Mouse (Mus musculus) midbrain, embryonic 12.5 days (tissue): ENCODE results near the gene Vps35l. TPM values are rescaled to one million over a fixed set of nuclear protein-coding genes. Genes with fewer than 3 reads are reported as not detected.

ENCODE experiments used
- ATAC-seq: fragments of 200-750 bp; cut with Nextera tagmentation; 2 replicates; pipeline ENCODE4 v1.8.0; 2017; ENCODE audit warnings: low read depth, moderate TSS enrichment, moderate library complexity; ENCODE audit not compliant: low FRiP score
- H3K27ac ChIP-seq: fragments of 300-500 bp; sonication (generic); replicated peaks from 2 replicates; pipeline ENCODE4 v1.5.1; 2016; ENCODE audit warnings: mild to moderate bottlenecking
- H3K27me3 ChIP-seq: fragments of 300-500 bp; sonication (generic); 2 replicates; pipeline ENCODE4 v1.6.1; 2016; ENCODE audit warnings: mild to moderate bottlenecking
- H3K36me3 ChIP-seq: fragments of 300-500 bp; sonication (generic); 2 replicates; pipeline ENCODE4 v1.6.1; 2016
- H3K4me1 ChIP-seq: fragments of 300-500 bp; sonication (generic); 2 replicates; pipeline ENCODE4 v1.6.1; 2016
- H3K4me2 ChIP-seq: fragments of 300-500 bp; sonication (generic); replicated peaks from 2 replicates; pipeline ENCODE4 v1.6.1; 2016; ENCODE audit warnings: mild to moderate bottlenecking, moderate library complexity
- H3K4me3 ChIP-seq: fragments of 300-500 bp; sonication (generic); 2 replicates; pipeline ENCODE4 v1.5.1; 2016; ENCODE audit warnings: mild to moderate bottlenecking
- H3K9ac ChIP-seq: fragments of 300-500 bp; sonication (generic); replicated peaks from 2 replicates; pipeline ENCODE4 v1.6.1; 2016; ENCODE audit warnings: mild to moderate bottlenecking, moderate library complexity
- H3K9me3 ChIP-seq: fragments of 300-500 bp; sonication (generic); 2 replicates; pipeline ENCODE4 v1.6.1; 2016; ENCODE audit warnings: mild to moderate bottlenecking
- WGBS: fragments of 180-500 bp; shearing (Covaris S2); methylation state at CpG from one replicate; pipeline ENCODE4 v1.1.7; 2016; 5-methylcytosine and 5-hydroxymethylcytosine counted together
- polyA plus RNA-seq: library from polyadenylated mRNA; unstranded; fragments of >200 nt; fragmentation: Nextera tagmentation; extraction: Ambion mirVana; gene quantifications from 2 replicates; pipeline ENCODE4 v1.2.1, GENCODE M21; 2016

Vps35l gene
- polyA plus RNA-seq, 1 experiment from 2014 or later, result 95.3 TPM

- Histone ChIP-seq H3K4me3 (no peak overlapping the region), H3K4me2 (no peak overlapping the region), H3K4me1 (peaks cover 12% of the 10 kb centered on the region), H3K36me3 (peaks cover 53% of the 10 kb centered on the region), H3K9ac (no peak overlapping the region), H3K9me3 (no peaks in the 10 kb centered on the region), H3K27me3 (no peaks in the 10 kb centered on the region), H3K27ac (peak overlapping the region; percentile 60)
- 59% methylated on average over 16 of the region's 16 CpGs for WGBS
- ATAC-seq, result 0 out of 2 replicates have a peak, but pooled peaks have one; percentile 30
Observed at GRCm38 (mm10) chr7:118806631-118807411, 66.8 kb downstream of the Vps35l start.

GRCm38 (mm10) chr7:118807899-118808298 is 67.9 kb downstream of the Vps35l start:
- no peak overlapping the region for H3K9ac ChIP-seq
- no peaks in the 10 kb centered on the region for H3K9me3 ChIP-seq
- peaks cover 12% of the 10 kb centered on the region for H3K4me1 ChIP-seq
- no peak overlapping the region for H3K4me2 ChIP-seq
- H3K4me3 ChIP-seq, result no peak overlapping the region
- ATAC-seq, result no peak
- no peaks in the 10 kb centered on the region for H3K27me3 ChIP-seq
- 93% methylated on average over 8 of the region's 8 CpGs for WGBS
- H3K27ac ChIP-seq, result no peak overlapping the region
- peaks cover 43% of the 10 kb centered on the region for H3K36me3 ChIP-seq

- peaks cover 51% of the 10 kb centered on the region for H3K36me3 ChIP-seq
- no peaks in the 10 kb centered on the region for H3K27me3 ChIP-seq
- ATAC-seq, result no peak
- H3K4me1 ChIP-seq, result peaks cover 6% of the 10 kb centered on the region
- H3K4me2 ChIP-seq, result no peak overlapping the region
- no peaks in the 10 kb centered on the region for H3K9me3 ChIP-seq
- no peak overlapping the region for H3K27ac ChIP-seq
- no peak overlapping the region for H3K4me3 ChIP-seq
- H3K9ac ChIP-seq, result no peak overlapping the region
- 88% methylated on average over 12 of the region's 12 CpGs for WGBS
Observed at GRCm38 (mm10) chr7:118811407-118812106, 71.5 kb downstream of the Vps35l start.

- no peaks in the 10 kb centered on the region for H3K4me1 ChIP-seq
- H3K4me3 ChIP-seq, result no peak overlapping the region
- ATAC-seq, result no peak
- no peak overlapping the region for H3K27ac ChIP-seq
- peaks cover 65% of the 10 kb centered on the region for H3K36me3 ChIP-seq
- no peak overlapping the region for H3K4me2 ChIP-seq
- H3K9me3 ChIP-seq, result no peaks in the 10 kb centered on the region
- H3K27me3 ChIP-seq, result no peaks in the 10 kb centered on the region
- no peak overlapping the region for H3K9ac ChIP-seq
- WGBS, result 93% methylated on average over 4 of the region's 4 CpGs
Observed at GRCm38 (mm10) chr7:118813592-118813991, 73.6 kb downstream of the Vps35l start.

- Histone ChIP-seq H3K27ac (no peak overlapping the region), H3K4me2 (no peak overlapping the region), H3K4me3 (no peak overlapping the region), H3K9me3 (no peaks in the 10 kb centered on the region), H3K4me1 (no peaks in the 10 kb centered on the region), H3K9ac (no peak overlapping the region), H3K36me3 (peaks cover 57% of the 10 kb centered on the region), H3K27me3 (no peaks in the 10 kb centered on the region)
- ATAC-seq, result no peak
- WGBS, result 95% methylated on average over 3 of the region's 3 CpGs
Observed at GRCm38 (mm10) chr7:118816275-118816674, 76.2 kb downstream of the Vps35l start.

- 90% methylated on average over 7 of the region's 7 CpGs for WGBS
- H3K9me3 ChIP-seq, result no peaks in the 10 kb centered on the region
- ATAC-seq, result no peak
- H3K4me2 ChIP-seq, result no peak overlapping the region
- H3K27ac ChIP-seq, result no peak overlapping the region
- no peaks in the 10 kb centered on the region for H3K27me3 ChIP-seq
- H3K4me3 ChIP-seq, result no peak overlapping the region
- H3K36me3 ChIP-seq, result peaks cover 57% of the 10 kb centered on the region
- H3K4me1 ChIP-seq, result no peaks in the 10 kb centered on the region
- no peak overlapping the region for H3K9ac ChIP-seq
Observed at GRCm38 (mm10) chr7:118817741-118818140, 77.7 kb downstream of the Vps35l start.

GRCm38 (mm10) chr7:118819666-118820065 is 79.6 kb downstream of the Vps35l start:
- ATAC-seq, result no peak
- Histone ChIP-seq H3K27me3 (no peaks in the 10 kb centered on the region), H3K27ac (no peak overlapping the region), H3K9me3 (no peaks in the 10 kb centered on the region), H3K4me3 (no peak overlapping the region), H3K4me2 (no peak overlapping the region), H3K36me3 (peaks cover 40% of the 10 kb centered on the region), H3K9ac (no peak overlapping the region), H3K4me1 (peaks cover 5% of the 10 kb centered on the region; the same call in 1 of the 2 replicates)
- 88% methylated on average over 1 of the region's 1 CpGs for WGBS

GRCm38 (mm10) chr7:118821356-118821755 is 81.3 kb downstream of the Vps35l start:
- no peak overlapping the region for H3K9ac ChIP-seq
- H3K36me3 ChIP-seq, result peaks cover 35% of the 10 kb centered on the region
- peaks cover 6% of the 10 kb centered on the region; the same call in 1 of the 2 replicates for H3K4me1 ChIP-seq
- H3K4me3 ChIP-seq, result no peak overlapping the region
- H3K4me2 ChIP-seq, result no peak overlapping the region
- no peaks in the 10 kb centered on the region for H3K9me3 ChIP-seq
- no peak for ATAC-seq
- 72% methylated on average over 7 of the region's 7 CpGs for WGBS
- no peak overlapping the region for H3K27ac ChIP-seq
- H3K27me3 ChIP-seq, result no peaks in the 10 kb centered on the region

- no peak for ATAC-seq
- Histone ChIP-seq H3K36me3 (peaks cover 37% of the 10 kb centered on the region), H3K27me3 (no peaks in the 10 kb centered on the region), H3K9me3 (no peaks in the 10 kb centered on the region), H3K9ac (no peak overlapping the region), H3K4me2 (no peak overlapping the region), H3K4me3 (no peak overlapping the region), H3K4me1 (peaks cover 6% of the 10 kb centered on the region; the same call in 1 of the 2 replicates), H3K27ac (no peak overlapping the region)
- WGBS, result 92% methylated on average over 12 of the region's 12 CpGs
Observed at GRCm38 (mm10) chr7:118821887-118822556, 82.0 kb downstream of the Vps35l start.

GRCm38 (mm10) chr7:118824451-118824850 is 84.4 kb downstream of the Vps35l start:
- WGBS, result 48% methylated on average over 7 of the region's 7 CpGs
- Histone ChIP-seq H3K27ac (0 out of 2 replicates have a peak overlapping the region, but pooled peaks have one; percentile 20), H3K4me3 (no peak overlapping the region), H3K9ac (no peak overlapping the region), H3K4me1 (peaks cover 19% of the 10 kb centered on the region), H3K27me3 (no peaks in the 10 kb centered on the region), H3K9me3 (no peaks in the 10 kb centered on the region), H3K36me3 (peaks cover 20% of the 10 kb centered on the region), H3K4me2 (no peak overlapping the region)
- no peak for ATAC-seq

- Histone ChIP-seq H3K4me1 (peaks cover 19% of the 10 kb centered on the region), H3K36me3 (peaks cover 26% of the 10 kb centered on the region), H3K9ac (no peak overlapping the region), H3K27ac (peak overlapping the region; percentile 63), H3K9me3 (no peaks in the 10 kb centered on the region), H3K4me2 (no peak overlapping the region), H3K4me3 (no peak overlapping the region), H3K27me3 (no peaks in the 10 kb centered on the region)
- WGBS, result 26% methylated on average over 5 of the region's 5 CpGs
- ATAC-seq, result peak; percentile 71
Observed at GRCm38 (mm10) chr7:118827975-118828416, 88.0 kb downstream of the Vps35l start.

GRCm38 (mm10) chr7:118837901-118838300 is 97.9 kb downstream of the Vps35l start:
- H3K4me3 ChIP-seq, result no peak overlapping the region
- 89% methylated on average over 5 of the region's 5 CpGs for WGBS
- no peaks in the 10 kb centered on the region for H3K9me3 ChIP-seq
- no peaks in the 10 kb centered on the region for H3K27me3 ChIP-seq
- H3K36me3 ChIP-seq, result peaks cover 98% of the 10 kb centered on the region
- no peak overlapping the region for H3K27ac ChIP-seq
- H3K4me1 ChIP-seq, result no peaks in the 10 kb centered on the region
- ATAC-seq, result no peak
- no peak overlapping the region for H3K9ac ChIP-seq
- no peak overlapping the region for H3K4me2 ChIP-seq
